Mouse (Mus musculus): Measurements from ENCODE around the gene Cisd3. TPM values are rescaled to one million over a fixed set of nuclear protein-coding genes. Genes with fewer than 3 reads are reported as not detected.

Gene Cisd3
- total RNA-seq, 1 experiment = 49.9 TPM

DNA sequence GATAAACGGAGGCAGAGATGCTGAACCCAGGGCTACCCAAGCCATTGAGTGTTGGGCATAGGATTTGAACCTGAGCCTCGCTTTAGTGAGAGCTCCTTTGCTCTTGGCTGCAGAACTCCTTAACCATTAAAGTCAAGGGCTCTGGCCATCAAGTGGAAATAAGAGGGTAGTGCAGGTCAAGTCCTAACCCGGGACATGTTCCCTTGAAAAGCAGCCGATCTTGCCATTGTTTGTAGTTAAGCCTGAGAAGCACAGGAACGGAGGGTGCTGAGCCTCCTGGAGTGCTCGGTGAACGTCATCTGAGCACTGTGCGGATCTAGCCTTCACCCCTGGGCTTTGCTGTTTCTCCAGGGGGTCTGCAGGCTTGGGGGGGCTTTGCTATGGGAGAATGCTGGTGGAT lies 7.8 kb upstream of the Cisd3 start:
- peak overlapping the region; percentile 1; the same call in 1 of the 2 replicates for H3K9ac ChIP-seq (ENCODE audit: insufficient read depth, low read depth, low read length, poor library complexity, severe bottlenecking)
- in situ Hi-C loops (cut with MboI; ENCODE audit: low sequenced_read_pairs in 2 of 2, unreplicated experiment in 2 of 2) = no loop called here
- H3K36me3 ChIP-seq (ENCODE audit: control insufficient read depth, insufficient read depth, low read length, poor library complexity, severe bottlenecking) = peaks cover 96% of the 10 kb centered on the region
- H3K27ac ChIP-seq (ENCODE audit: insufficient read depth, low read depth, low read length, poor library complexity, severe bottlenecking) = no peak overlapping the region
- H3K4me3 ChIP-seq (ENCODE audit: insufficient read depth in 1 of 2, low read depth in 1 of 2, low read length in 2 of 2, poor library complexity in 1 of 2, severe bottlenecking in 1 of 2) = peak overlapping the region; percentile 16 to 37; a peak in 3 of 4 replicates
- no peak for TF ChIP-seq ZNF384 (IDR thresholded peaks at IDR 0.05; ENCODE audit: low read depth, low read length)
- no peak for TF ChIP-seq CHD2 (IDR thresholded peaks at IDR 0.05; ENCODE audit: low read depth, low read length)
- TF ChIP-seq ZC3H11A (IDR thresholded peaks at IDR 0.05; ENCODE audit: borderline replicate concordance, low read depth, low read length) = no peak
- TF ChIP-seq MAFK (IDR thresholded peaks at IDR 0.05; ENCODE audit: insufficient read depth, low read depth, low read length) = no peak
- no peak for TF ChIP-seq HCFC1 (IDR thresholded peaks at IDR 0.05; ENCODE audit: borderline replicate concordance, insufficient read depth, low read length)
- H3K9me3 ChIP-seq (ENCODE audit: control insufficient read depth, insufficient read depth, low read depth, low read length) = no peaks in the 10 kb centered on the region
- H3K4me1 ChIP-seq (ENCODE audit: control insufficient read depth in 2 of 2, insufficient read depth in 2 of 2, low read length in 2 of 2, poor library complexity in 1 of 2) = peaks cover 13 to 53% of the 10 kb centered on the region in 2 experiments
- DNase-seq (ENCODE audit: low read depth, low spot score) = no peak

DNA sequence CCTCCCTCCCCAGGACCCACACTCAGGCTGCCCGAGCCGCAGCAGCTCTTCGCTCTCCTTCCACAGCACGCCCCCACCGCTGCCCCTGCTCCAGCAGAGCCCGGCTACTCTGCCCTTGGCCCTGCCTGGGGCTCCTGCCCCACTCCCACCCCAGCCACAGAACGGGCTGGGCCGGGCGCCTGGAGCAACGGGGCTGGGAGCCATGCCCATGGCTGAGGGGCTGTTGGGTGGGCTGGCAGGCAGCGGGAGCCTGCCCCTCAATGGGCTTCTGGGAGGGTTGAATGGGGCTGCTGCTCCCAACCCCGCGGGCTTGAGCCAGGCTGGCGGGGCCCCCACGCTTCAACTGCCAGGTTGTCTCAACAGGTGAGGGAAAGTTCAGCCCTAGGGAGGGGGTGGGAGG lies 7.3 kb upstream of the Cisd3 start:
- no peak for TF ChIP-seq ZC3H11A (IDR thresholded peaks at IDR 0.05; ENCODE audit: borderline replicate concordance, low read depth, low read length)
- TF ChIP-seq ZNF384 (IDR thresholded peaks at IDR 0.05; ENCODE audit: low read depth, low read length) = no peak
- no peak for TF ChIP-seq HCFC1 (IDR thresholded peaks at IDR 0.05; ENCODE audit: borderline replicate concordance, insufficient read depth, low read length)
- TF ChIP-seq MAFK (IDR thresholded peaks at IDR 0.05; ENCODE audit: insufficient read depth, low read depth, low read length) = no peak
- no peak for TF ChIP-seq CHD2 (IDR thresholded peaks at IDR 0.05; ENCODE audit: low read depth, low read length)
- no peak for DNase-seq (ENCODE audit: low read depth, low spot score)
- Histone ChIP-seq H3K4me3 (ENCODE audit: insufficient read depth in 1 of 2, low read depth in 1 of 2, low read length in 2 of 2, poor library complexity in 1 of 2, severe bottlenecking in 1 of 2) (peak overlapping the region in 1 of 2 experiments; percentile 37; a peak in 1 of 4 replicates), H3K4me1 (ENCODE audit: control insufficient read depth in 2 of 2, insufficient read depth in 2 of 2, low read length in 2 of 2, poor library complexity in 1 of 2) (peaks cover 12 to 49% of the 10 kb centered on the region in 2 experiments), H3K9me3 (ENCODE audit: control insufficient read depth, insufficient read depth, low read depth, low read length) (no peaks in the 10 kb centered on the region), H3K9ac (ENCODE audit: insufficient read depth, low read depth, low read length, poor library complexity, severe bottlenecking) (peak overlapping the region; percentile 1; the same call in 1 of the 2 replicates), H3K27ac (ENCODE audit: insufficient read depth, low read depth, low read length, poor library complexity, severe bottlenecking) (no peak overlapping the region), H3K36me3 (ENCODE audit: control insufficient read depth, insufficient read depth, low read length, poor library complexity, severe bottlenecking) (peaks cover 92% of the 10 kb centered on the region)
- in situ Hi-C loops (cut with MboI; ENCODE audit: low sequenced_read_pairs in 2 of 2, unreplicated experiment in 2 of 2) = no loop called here

DNA sequence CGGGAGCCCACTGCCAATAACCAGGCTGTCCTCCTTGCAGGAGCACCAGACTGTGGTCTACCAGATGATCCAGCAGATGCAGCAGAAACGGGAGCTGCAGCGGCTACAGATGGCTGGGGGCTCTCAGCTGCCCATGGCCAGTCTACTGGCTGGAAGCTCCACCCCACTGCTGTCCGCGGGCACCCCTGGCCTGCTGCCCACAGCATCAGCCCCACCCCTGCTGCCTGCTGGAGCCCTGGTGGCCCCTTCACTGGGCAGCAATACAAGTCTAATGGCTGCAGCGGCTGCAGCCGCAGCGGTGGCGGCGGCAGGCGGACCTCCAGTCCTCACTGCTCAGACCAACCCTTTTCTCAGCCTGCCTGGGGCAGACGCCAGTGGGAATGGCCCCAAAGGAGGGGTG lies 5.2 kb upstream of the Cisd3 start:
- TF ChIP-seq ZC3H11A (IDR thresholded peaks at IDR 0.05; ENCODE audit: borderline replicate concordance, low read depth, low read length) (no peak), MAFK (IDR thresholded peaks at IDR 0.05; ENCODE audit: insufficient read depth, low read depth, low read length) (no peak), HCFC1 (IDR thresholded peaks at IDR 0.05; ENCODE audit: borderline replicate concordance, insufficient read depth, low read length) (no peak), CHD2 (IDR thresholded peaks at IDR 0.05; ENCODE audit: low read depth, low read length) (no peak), ZNF384 (IDR thresholded peaks at IDR 0.05; ENCODE audit: low read depth, low read length) (no peak)
- H3K9ac ChIP-seq (ENCODE audit: insufficient read depth, low read depth, low read length, poor library complexity, severe bottlenecking) = no peak overlapping the region
- H3K36me3 ChIP-seq (ENCODE audit: control insufficient read depth, insufficient read depth, low read length, poor library complexity, severe bottlenecking) = peaks cover 70% of the 10 kb centered on the region
- no peak overlapping the region for H3K27ac ChIP-seq (ENCODE audit: insufficient read depth, low read depth, low read length, poor library complexity, severe bottlenecking)
- H3K9me3 ChIP-seq (ENCODE audit: control insufficient read depth, insufficient read depth, low read depth, low read length) = no peaks in the 10 kb centered on the region
- in situ Hi-C loops (cut with MboI; ENCODE audit: low sequenced_read_pairs in 2 of 2, unreplicated experiment in 2 of 2) = no loop called here
- H3K4me1 ChIP-seq (ENCODE audit: control insufficient read depth in 2 of 2, insufficient read depth in 2 of 2, low read length in 2 of 2, poor library complexity in 1 of 2) = peaks cover 15 to 38% of the 10 kb centered on the region in 2 experiments
- H3K4me3 ChIP-seq (ENCODE audit: insufficient read depth in 1 of 2, low read depth in 1 of 2, low read length in 2 of 2, poor library complexity in 1 of 2, severe bottlenecking in 1 of 2) = no peak overlapping the region
- DNase-seq (ENCODE audit: low read depth, low spot score) = no peak

DNA sequence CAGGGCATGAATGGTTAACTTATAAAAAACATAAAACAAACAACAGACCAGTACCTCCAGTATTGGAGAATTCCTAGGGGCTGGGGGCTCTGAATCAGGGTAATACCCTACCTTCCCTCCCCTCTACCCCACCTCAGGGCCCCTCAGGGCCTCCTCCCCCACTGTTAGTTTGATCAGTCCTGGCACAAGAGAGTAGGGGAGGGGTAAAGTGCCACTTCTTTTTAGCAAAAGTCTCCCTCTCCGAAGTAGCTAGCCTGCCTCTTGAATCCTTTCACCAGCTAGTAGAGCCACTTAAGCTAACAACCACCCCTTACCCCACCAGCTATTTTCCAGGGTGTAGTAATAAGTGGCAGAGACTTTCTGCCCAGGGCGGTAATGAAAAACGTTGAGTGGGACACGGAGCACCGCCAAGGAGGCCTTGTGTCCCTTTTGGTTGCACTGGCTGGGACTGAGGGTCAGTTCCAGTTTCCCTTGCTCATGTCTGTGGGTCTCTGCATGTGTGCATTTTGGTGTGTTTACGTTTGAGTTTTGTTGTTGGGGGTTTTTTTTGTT lies 3.0 kb upstream of the Cisd3 start:
- Histone ChIP-seq H3K9me3 (ENCODE audit: control insufficient read depth, insufficient read depth, low read depth, low read length) (no peaks in the 10 kb centered on the region), H3K9ac (ENCODE audit: insufficient read depth, low read depth, low read length, poor library complexity, severe bottlenecking) (no peak overlapping the region), H3K27ac (ENCODE audit: insufficient read depth, low read depth, low read length, poor library complexity, severe bottlenecking) (no peak overlapping the region), H3K4me3 (ENCODE audit: insufficient read depth in 1 of 2, low read depth in 1 of 2, low read length in 2 of 2, poor library complexity in 1 of 2, severe bottlenecking in 1 of 2) (no peak overlapping the region), H3K4me1 (ENCODE audit: control insufficient read depth in 2 of 2, insufficient read depth in 2 of 2, low read length in 2 of 2, poor library complexity in 1 of 2) (peaks cover 24 to 34% of the 10 kb centered on the region in 2 experiments), H3K36me3 (ENCODE audit: control insufficient read depth, insufficient read depth, low read length, poor library complexity, severe bottlenecking) (peaks cover 52% of the 10 kb centered on the region)
- in situ Hi-C loops (cut with MboI; ENCODE audit: low sequenced_read_pairs in 2 of 2, unreplicated experiment in 2 of 2) = no loop called here
- no peak for DNase-seq (ENCODE audit: low read depth, low spot score)
- TF ChIP-seq MAFK (IDR thresholded peaks at IDR 0.05; ENCODE audit: insufficient read depth, low read depth, low read length) (no peak), ZNF384 (IDR thresholded peaks at IDR 0.05; ENCODE audit: low read depth, low read length) (no peak), ZC3H11A (IDR thresholded peaks at IDR 0.05; ENCODE audit: borderline replicate concordance, low read depth, low read length) (no peak), CHD2 (IDR thresholded peaks at IDR 0.05; ENCODE audit: low read depth, low read length) (no peak), HCFC1 (IDR thresholded peaks at IDR 0.05; ENCODE audit: borderline replicate concordance, insufficient read depth, low read length) (no peak)

Measured in ES-E14 (cell line).